Mouse (Mus musculus) gastrocnemius, adult 18-20 months (tissue): ENCODE measurements around the gene D2hgdh. TPM values are rescaled to one million over a fixed set of nuclear protein-coding genes. Genes with fewer than 3 reads are reported as not detected.

Experiments
- total RNA-seq, 2 experiments: library from RNA; stranded (reverse); gene quantifications; 2 replicates each; pipeline ENCODE4 v1.2.3; 2021

The D2hgdh gene
- total RNA-seq, 2 experiments from 2014 or later = 19.4 to 23.4 TPM

Other genes starting within 250 kb of the D2hgdh start
- 10 to 100 TPM; 80.8 to 91.4 TPM for gene Stk25, start 166.2 kb upstream of the D2hgdh start, total RNA-seq
- 1 to 10 TPM in 1 of 2 experiments, under 1 TPM in 1; 0.95 to 1.2 TPM for gene Bok, start 139.2 kb upstream of the D2hgdh start, total RNA-seq
- gene Atg4b, start 73.4 kb upstream of the D2hgdh start, total RNA-seq = 10 to 100 TPM; 26.4 to 26.5 TPM
- gene Thap4, start 70.0 kb upstream of the D2hgdh start, total RNA-seq = 10 to 100 TPM; 77.0 to 87.1 TPM
- 10 to 100 TPM; 15.1 to 16.1 TPM for gene Dtymk, start 23.0 kb upstream of the D2hgdh start, total RNA-seq
- gene Ing5, start 20.9 kb upstream of the D2hgdh start, total RNA-seq = 1 to 10 TPM; 4.5 to 5.1 TPM
- not detected for gene Gal3st2, start 36.4 kb downstream of the D2hgdh start, total RNA-seq
- not detected for gene Gal3st2b, start 93.4 kb downstream of the D2hgdh start, total RNA-seq
- under 1 TPM in 1 of 2 experiments, not detected in 1; 0.02 TPM for gene Gal3st2c, start 165.6 kb downstream of the D2hgdh start, total RNA-seq
- not detected for gene Neu4, start 195.5 kb downstream of the D2hgdh start, total RNA-seq
- gene Pdcd1, start 227.6 kb downstream of the D2hgdh start, total RNA-seq = not detected